Mouse (Mus musculus) A20 (cell line): ENCODE measurements around the gene Pym1.
"Not testable (repeated sequence)": the region's sequence is repeated elsewhere in the genome, so short reads cannot be mapped to it uniquely, and the experiment has no call there.

Source experiments
- DNase-seq: peaks from one replicate; pipeline ENCODE4 v3.0.0-alpha.2; 2011; ENCODE audit warnings: low read depth, low spot score

The Pym1 gene

DNA sequence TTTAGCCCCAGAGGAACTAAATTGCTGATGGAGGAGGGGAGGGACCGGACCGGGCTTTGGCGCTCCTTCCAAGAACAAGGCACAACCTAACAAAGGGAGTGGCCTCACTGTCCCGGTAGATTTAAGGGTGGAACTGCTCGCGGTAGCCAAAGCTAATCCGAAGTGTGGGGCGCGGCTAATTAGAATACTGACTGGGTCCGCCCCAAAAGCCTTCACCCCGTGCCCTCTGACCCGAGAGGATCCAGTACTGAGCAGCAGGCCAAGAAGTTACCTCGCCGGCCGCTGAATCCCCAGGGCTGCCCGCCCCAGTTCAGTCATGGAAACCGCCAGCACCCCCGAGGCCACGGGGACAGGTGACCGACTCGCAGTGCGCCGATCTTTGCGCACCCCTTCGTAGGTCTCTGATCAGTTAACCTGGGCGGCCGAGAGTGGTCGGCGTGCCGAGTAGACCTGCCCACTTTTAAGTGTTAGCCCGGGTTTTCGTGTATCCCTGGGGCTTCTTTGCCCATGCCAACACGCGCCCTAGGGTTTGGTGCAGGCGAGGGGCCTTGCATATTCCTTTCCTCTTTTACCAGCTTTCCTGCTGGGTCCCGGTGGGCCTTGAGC, at the start of gene Pym1:
Gene Pym1, plus strand, starts transcription at position 244 of the 606 bp plus-strand sequence.
- peak; percentile 92 for DNase-seq

DNA sequence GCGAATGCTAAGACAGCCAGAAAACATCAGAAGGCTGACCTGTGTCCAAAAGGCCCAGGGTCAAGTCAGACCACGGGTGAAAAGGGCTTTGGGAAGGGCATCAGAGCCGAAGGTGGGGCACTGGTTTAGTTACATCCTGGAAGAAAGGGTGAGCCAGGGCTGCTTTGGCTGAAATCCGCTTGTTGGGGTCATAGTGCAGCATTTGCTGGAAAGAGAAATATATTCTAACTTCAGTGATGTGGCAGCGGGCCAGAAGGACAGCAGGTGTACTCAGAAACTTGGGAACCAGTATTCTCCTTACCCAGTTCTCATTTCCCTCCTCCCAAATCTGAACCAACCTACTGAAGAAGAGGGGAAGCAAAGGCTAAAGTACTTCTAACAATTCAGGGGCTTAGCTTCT, 48.7 kb upstream of the Pym1 start:
- no peak for DNase-seq

DNA sequence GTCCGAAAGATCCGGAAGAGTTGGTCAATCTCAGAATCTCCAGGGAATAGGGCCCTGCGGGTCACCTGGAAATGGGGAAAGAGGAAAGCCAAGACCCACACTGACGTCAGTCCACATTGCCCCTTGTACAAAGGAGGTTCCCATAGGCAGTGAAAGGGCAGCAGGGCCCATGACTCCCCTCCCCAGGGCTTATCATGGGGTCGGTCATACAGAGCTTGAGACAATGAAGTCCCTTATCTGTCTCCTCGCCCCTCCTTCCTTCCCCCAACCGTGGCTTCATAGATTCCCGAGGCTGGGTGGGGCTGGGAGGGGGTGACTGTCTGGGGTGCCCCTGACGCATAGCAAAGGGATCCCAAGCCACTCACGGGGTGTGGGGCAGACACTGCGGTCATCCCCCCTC, 48.1 kb upstream of the Pym1 start:
- DNase-seq = no peak

DNA sequence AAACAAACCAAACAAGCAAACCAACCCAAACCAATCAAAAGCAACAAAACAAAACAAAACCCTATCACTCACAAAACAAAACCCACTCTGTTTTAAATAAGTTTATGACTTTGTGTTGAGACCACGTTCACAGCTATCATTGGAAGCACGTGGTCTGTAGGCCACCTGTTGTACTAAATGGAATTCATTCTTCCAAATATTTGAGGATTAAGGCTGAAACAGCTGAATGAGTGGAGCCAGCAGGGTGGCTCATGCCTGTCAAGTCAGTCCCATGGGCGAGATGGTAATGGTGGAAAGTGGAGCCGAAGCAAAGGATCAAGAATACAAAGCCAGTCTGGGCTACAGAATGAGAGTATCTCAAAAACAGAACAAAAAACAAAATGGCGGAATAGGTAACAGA, 47.0 kb upstream of the Pym1 start:
- no peak for DNase-seq

GRCm38 (mm10) chr10:128702328-128703007, 45.2 kb upstream of the Pym1 start:
- no peak for DNase-seq

DNA sequence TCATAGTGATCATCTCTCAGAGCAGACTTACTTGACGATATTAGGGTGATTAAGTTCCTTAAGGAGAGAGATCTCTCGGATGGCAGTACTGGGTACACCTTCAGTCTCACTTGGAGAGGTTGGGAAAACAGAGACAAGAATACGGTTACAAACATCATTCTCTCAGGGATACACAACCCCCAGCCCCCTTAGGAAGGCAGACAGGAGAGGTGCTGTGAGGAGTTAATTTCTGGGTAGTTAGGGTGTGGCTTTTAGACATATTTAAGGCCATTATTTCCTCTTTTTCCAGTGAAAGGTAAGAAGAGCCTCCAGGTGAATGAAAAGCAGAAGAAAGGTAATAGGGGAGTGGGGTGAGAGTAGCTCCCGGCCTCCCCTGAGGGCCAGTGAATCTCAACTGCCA, 43.8 kb upstream of the Pym1 start, which contains the start of gene Pmel:
Gene Pmel, plus strand, starts transcription at position 301 of the 400 bp plus-strand sequence.
- no peak for DNase-seq

DNA sequence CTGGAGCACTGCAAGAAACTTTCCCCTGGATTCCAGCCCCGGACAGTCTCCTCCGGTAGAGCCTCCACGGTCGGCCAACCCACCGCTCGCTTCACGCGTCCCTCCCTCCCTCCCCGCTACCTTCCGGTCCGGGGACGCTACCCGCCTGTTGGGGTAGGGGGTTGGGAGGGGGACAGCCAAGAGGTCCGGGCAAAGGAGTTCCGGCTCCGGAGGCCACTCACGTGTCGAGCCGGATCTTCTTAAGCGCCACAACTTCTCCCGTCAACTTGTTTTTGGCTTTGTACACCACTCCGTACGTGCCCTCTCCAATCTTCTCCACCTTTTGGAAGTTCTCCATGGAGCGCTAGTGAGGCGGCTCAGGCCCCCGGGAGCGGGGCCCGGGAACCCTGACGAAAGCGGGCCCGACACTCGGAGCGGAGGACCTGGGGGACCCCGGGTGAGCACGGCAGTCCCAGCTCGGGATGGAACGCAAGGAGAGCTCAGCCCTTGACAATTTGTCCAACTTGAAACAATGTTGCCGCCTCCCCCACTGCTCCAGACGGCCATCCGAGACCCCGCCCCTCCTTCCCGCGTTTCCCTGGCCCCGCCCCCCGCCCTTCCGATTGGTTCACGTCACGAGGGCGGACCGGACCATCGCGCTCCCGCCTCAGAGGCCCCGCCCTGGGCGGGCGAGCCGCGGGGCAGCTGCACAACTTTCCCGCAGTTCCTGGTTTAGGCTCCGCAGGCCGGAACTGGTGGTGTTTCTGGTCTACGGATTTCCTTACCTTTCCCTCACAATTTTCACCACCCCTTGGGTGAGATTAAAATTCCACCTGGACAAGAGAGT, 43.0 kb upstream of the Pym1 start, which contains the start of gene Cdk2:
Gene Cdk2, minus strand, starts transcription at position 541 of the 826 bp plus-strand sequence.
- peak; percentile 93 for DNase-seq

- DNase-seq = no peak
Observed at GRCm38 (mm10) chr10:128705317-128705693, 42.4 kb upstream of the Pym1 start.

DNA sequence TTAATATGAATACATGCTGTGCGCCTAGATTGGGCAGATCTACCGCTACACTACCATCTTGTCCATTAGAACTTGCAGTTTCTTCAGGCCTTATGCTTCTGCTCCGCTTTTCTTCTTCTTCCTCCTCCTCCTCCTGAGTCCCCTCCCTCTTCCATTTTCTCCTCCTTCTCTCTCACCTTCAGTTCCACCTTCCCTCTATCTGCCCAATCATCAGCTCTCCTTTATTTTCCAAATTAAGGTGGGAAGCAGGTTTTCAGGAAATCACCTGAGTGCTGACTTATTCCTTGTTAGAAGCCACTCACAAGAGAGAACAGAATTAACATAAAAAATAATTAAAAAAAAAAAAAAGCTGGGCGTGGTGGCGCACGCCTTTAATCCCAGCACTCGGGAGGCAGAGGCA, 36.4 kb upstream of the Pym1 start:
- not testable (repeated sequence) for DNase-seq

DNA sequence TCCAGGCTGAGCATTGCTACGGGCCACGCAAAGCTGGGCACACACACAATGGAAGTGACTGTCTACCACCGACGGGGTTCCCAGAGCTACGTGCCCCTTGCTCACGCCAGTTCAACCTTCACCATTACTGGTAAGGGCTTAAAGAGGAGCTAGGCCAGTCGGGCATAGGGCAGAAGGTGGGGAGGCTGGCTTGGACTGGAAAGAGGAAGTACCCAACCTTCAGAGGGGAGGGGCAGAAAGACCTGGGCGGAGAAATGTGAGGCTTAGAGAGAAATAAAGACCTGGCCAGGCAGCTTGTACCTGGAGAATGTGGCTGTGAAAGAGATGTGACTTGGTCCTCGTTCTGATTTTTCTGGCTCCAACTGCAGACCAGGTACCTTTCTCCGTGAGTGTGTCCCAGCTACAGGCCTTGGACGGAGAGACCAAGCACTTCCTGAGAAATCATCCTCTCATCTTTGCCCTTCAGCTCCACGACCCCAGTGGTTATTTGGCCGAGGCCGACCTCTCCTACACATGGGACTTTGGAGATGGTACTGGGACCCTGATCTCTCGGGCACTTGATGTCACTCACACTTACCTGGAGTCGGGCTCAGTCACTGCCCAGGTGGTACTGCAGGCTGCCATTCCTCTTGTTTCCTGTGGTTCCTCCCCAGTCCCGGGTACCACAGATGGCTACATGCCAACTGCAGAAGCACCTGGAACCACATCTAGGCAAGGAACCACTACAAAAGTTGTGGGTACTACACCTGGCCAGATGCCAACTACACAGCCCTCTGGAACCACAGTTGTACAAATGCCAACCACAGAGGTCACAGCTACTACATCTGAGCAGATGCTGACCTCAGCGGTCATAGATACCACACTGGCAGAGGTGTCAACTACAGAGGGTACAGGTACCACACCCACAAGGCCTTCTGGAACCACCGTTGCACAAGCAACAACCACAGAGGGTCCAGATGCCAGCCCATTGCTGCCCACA, 31.8 kb upstream of the Pym1 start:
- DNase-seq = peak; percentile 81

DNA sequence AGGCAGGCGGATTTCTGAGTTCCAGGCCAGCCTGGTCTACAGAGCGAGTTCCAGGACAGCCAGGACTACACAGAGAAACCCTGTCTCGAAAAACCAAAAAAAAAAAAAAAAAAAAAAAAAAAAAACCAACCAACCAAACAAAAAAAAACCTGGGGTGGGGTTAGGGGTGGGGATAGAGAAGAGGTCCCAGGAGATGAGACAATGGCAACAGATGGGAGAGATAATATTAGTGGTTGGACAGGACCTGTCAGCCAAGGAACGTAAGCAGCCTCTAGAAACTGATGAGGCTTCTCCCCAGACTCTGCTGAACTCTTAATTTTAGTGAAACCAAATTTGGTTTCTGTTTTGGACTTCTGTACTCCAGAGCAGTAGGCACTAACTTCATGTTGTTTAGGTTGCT, 22.2 kb upstream of the Pym1 start:
- not testable (repeated sequence) for DNase-seq

DNA sequence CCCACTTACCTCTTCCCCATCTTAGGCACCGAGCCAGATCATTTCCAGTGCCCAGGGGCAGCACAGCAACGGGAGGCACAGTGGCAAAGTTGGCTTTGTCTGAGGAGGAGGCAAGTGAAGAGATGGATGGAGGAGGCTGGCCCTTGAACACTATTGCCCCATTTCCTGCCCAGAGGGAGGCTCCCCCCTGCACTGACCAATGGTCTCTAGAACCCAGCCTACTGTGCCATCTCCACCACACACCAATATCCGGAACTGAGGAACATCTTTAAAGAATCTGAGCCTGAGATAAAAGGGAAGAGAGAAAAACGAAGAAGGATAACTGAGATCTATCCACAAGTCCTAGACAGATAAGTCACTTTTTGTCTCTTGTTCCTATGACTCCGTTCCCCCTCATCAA, 19.6 kb upstream of the Pym1 start:
- no peak for DNase-seq

DNA sequence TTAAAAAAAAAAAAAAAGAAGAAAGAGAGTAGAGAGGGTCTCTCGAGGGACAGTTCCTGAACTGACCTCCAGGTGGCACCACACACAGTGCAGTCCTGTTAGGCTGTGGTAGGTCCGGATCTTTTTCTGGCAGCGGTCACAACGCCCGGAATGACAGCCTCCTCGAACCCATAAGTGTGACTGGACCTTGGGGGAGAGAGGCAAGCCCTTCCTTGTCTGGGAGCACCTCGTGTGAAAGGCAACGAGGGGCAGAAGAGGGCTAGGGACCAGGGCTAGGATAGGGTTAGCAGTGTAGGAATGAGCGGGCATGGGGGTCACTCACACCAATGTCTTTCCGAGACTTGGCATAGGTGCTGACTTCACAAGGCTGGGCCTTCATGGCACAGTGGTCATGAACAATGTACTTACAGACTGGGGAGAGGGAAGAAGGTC, 16.7 kb upstream of the Pym1 start:
- peak; percentile 61 for DNase-seq

GRCm38 (mm10) chr10:128731992-128732391, 15.7 kb upstream of the Pym1 start:
- DNase-seq = no peak

DNA sequence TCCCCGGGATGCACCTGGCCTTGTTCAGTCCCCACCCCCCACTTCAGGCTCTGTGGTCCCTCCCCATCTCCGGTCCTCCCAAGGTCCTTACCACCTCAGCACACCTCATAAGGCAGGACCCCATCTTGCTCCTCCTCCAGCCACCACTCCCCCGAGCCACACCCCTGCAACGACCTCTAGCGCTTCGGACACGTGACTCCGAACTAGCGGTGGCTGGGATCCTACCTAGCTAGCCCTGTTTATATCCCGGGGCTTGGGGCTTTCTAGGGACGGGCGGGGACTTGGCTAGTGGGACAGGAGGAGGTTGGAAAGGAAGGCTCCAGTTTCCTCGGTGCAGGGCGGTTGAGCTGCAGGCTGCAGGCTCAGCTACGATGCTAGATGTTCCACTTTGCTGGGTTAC, 10.3 kb upstream of the Pym1 start:
- no peak for DNase-seq

GRCm38 (mm10) chr10:128740296-128740695, 7.4 kb upstream of the Pym1 start:
- DNase-seq = no peak

GRCm38 (mm10) chr10:128742616-128743015, 5.1 kb upstream of the Pym1 start:
- DNase-seq = no peak

DNA sequence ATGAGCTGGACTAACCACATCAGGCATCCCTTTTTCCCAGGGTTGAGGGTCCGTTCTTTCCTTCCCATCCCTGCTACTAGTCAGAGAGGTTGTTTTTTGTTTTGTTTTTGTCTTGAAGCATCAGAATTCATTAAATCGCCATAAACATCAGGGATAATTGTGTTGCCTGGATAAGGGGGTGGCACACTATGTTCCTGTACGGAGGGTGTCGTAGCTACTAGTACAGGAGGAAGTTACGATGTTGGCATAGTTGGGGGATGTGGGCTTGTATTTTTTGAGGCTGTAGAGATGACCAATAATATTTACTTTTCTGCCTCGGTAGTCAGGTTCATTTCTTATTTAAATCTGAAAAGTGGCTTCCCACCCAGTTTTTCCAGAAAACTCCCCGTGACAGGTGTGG, 4.5 kb upstream of the Pym1 start:
- no peak for DNase-seq

DNA sequence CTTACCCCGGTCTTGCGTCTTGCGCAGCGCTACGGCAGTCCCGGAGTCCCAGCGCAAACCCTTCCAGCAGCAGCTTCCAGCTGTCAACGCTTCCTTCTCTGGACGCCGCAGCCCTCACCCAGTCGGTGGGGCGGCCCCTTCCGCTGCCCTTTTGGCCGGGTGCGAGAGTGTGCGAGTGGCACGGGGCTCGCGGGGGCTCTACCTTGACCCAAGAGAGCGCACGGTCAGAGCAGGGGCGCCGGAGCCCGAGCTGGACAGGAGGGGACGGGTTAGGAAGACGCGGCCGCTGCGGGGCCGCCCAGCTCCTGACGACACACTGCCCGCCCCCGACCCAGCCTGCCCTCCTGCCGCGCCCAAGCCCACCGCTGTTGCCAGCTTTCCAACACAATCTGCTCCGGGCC, 3.9 kb upstream of the Pym1 start:
- peak; percentile 72 for DNase-seq

GRCm38 (mm10) chr10:128744211-128744610, 3.5 kb upstream of the Pym1 start:
- no peak for DNase-seq
